Mouse (Mus musculus) 416B (cell line): Measurements from ENCODE around the gene Slc43a1.
"Not testable (repeated sequence)": the region's sequence is repeated elsewhere in the genome, so short reads cannot be mapped to it uniquely, and the experiment has no call there.

Experiments used
- DNase-seq: peaks from one replicate; pipeline ENCODE4 v3.0.0; 2011; ENCODE audit warnings: low read depth

The Slc43a1 gene

GRCm38 (mm10) chr2:84896686-84897085, 58.0 kb downstream of the Slc43a1 start:
- DNase-seq, result not testable (repeated sequence)

GRCm38 (mm10) chr2:84912722-84913121, 74.1 kb downstream of the Slc43a1 start:
- no peak for DNase-seq
